Mouse (Mus musculus): ENCODE data around the gene Atp6v0d1.
A peak's percentile ranks its signal among the peaks of the same experiment; 100 is the strongest.

GRCm38 (mm10) chr8:105609355-105609754 lies 43.5 kb upstream of the Atp6v0d1 start:
- TF ChIP-seq CTCF (IDR thresholded peaks at IDR 0.05; ENCODE audit: low read depth) (no peak), EP300 (IDR thresholded peaks at IDR 0.05; ENCODE audit: low read depth) (peak; percentile 96)
